Mouse (Mus musculus): ENCODE measurements at regions not wholly inside any gene's neighbourhood (a gene's known extent, or its start where the extent isn't known, plus 50 kb on each side); places are given as distances from the start of the nearest gene placed in this dataset.

DNA sequence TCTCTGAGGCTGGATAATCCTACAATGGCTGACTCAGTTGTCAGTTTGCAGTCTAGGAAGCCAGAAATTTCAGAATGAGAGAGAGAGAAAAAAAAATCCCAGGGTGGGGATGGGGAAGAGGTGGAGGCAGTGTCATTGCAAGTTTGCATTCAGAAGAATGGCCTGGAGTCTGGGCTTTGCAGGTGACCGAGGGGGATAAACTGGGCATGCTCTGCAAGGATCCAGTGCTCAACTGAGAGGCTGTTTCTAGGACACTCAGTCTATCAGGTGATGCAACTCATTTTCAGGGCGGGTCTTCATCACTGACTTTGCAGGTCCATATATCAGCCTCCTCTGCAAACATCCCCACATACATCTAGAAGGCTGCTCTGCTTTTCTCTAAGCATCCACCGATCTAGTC, 256.7 kb downstream of the Dact1 start:
- DNase-seq: no peak
- intact Hi-C loops (cut with DNase I): no loop called here

DNA sequence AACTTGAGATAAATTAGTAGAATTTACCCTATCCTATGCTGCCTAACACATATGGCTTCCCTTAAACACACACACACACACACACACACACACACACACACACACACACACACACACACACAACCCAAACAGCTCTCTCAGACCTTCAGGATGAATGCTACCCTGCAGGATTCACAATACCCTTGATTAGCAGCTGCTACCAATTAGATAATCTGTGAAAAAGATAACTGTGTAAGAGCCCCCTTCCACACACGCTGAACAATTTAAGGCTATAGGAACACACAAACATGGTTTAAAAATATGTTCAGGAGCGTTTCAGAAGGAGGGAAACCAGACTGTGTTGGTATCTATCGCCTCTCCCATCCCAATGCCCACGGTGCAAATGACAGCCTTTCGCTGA, 258.6 kb downstream of the Dact1 start:
- no peak for DNase-seq
- intact Hi-C loops (cut with DNase I): no loop called here

DNA sequence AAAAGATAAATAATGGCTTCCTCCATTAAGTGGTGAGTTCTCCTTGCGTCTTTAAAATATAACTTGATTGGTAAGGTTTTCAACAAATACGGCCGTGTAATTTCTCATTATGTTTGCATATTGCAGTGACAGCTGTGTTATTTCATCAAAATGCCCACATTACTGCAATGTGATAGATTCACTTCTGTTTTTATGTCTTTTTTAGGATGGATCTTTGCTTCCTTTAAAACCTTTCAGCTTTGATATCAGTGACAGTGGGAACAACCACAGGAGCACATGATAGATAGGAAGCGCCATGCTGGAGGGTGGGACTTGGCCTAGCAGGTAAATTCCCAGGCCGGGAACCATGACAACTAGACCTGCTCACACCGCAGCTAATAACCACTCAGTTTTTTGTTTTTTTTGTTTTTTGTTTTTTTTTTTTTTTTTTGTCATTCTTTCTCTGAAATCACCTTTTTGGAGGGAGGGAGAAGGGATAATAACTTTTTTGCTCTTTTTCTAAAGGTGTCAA, 259.3 kb downstream of the Dact1 start:
- no peak for DNase-seq
- intact Hi-C loops (cut with DNase I): no loop called here

DNA sequence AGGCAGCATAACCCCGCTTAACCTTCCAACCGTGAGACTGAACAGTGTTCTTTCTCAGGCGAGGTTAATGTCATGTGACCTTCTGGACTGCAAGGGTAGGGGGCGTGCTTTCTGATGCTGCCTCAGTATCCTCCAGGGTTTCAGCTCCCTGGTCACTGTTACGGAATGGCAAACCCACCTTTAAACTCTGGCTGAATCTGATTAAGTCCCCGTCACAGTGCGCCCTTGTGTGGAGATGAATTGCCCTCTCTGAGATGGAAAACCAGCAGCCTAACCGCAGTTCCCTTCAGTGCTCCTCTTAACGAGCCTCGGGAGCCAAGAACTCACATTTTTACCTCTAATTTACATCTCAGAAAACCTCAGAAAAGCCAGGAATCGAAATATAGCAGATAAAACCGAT, 260.0 kb downstream of the Dact1 start:
- intact Hi-C loops (cut with DNase I): loop anchor here (10.0 kb wide), 1 partner anchor 255 kb away; no protein-coding TSS in a partner anchor

DNA sequence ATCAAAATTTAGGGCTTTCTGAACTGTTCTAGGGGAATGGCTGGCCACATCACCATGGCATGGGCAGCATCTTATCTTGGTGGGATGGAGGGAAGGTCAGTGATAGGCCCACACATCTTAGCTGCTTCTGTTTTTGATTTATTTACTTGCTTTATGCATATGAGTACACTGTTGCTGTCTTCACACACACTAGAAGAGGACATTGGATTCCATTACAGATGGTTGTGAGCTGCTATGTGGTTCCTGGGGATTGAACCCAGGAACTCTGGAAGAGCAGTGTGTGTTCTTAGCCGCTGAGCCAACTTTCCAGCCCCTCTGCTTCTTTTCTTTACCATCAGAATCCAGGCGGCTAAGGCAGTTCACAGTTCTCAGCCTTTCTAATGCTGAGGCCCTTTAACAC, 260.4 kb downstream of the Dact1 start:
- no peak for DNase-seq
- intact Hi-C loops (cut with DNase I): loop anchor here (10.0 kb wide), 1 partner anchor 255 kb away; no protein-coding TSS in a partner anchor

More for the DNA sequence above, 260.0 kb downstream of the Dact1 start:
- no peak for DNase-seq

DNA sequence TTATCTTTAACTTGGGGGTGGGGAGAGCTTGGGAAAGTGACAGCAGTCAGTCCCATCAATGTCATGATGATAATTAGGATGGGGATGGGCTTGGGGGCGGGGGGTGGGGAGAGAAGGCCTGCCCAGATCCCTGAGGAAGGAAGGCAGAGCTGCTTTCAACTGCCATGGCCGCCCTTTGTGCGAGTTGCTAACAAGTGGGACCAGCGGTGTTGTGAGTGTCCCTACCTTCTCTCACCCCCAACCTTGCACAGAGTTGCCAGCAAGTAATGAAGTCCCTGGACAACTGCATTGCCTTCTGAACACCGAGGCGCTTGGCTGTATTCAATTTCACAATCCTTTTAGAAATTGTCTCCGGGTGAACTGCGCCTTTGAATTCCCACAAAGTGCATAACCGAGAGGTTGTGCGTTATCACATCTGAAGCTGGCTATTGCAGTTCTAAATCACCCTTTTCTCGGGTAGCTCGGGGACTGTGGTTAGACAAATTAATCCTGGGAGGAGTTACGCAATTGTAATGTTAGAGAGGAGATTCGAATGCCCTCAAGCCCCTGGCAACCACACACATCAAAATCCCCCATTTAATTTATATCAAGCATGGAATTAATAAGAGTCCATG, 257.9 kb upstream of the Daam1 start:
- intact Hi-C loops (cut with DNase I): loop anchor here (10.0 kb wide), 1 partner anchor 258 kb away; no protein-coding TSS in a partner anchor
- no peak for DNase-seq

DNA sequence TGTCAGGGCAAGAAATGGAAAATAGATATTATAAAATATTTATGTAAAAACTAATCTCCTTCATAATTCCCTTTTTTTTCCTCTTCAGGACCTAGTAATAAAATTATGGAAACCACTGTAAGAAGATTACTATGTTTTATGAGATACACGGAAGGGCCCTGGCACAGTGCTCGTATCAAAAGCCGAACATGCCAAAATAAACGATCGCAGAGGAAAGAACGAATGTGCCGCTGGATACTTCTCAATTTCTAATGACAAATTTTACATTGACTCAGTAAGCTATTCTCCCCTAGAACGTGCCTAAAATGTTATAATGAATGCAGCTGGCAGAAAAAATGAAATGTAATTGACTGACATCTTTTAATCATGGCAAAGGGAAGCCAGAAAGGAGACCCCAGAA, 257.4 kb upstream of the Daam1 start:
- no peak for DNase-seq
- intact Hi-C loops (cut with DNase I): loop anchor here (10.0 kb wide), 1 partner anchor 259 kb away; no protein-coding TSS in a partner anchor

DNA sequence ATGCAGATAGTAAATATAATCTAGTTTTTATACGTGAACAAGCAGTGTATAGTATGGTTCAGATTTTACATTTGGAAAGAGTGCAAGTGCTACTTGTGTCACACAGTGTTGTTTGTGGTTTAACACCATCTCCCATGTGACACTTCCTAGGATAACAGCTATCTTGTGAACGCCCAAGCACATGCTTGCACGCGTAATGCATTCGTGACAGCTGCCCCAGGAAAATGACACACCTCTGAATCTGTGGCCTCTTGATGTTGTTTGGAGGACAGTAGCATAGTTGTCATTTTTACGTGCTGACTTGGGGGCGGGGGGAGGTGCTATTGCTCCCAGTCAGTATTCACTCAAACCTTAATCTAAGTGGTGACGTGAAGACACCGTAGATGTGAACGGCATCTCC, 256.2 kb upstream of the Daam1 start:
- DNase-seq: no peak
- intact Hi-C loops (cut with DNase I): loop anchor here (10.0 kb wide), 1 partner anchor 260 kb away; no protein-coding TSS in a partner anchor

DNA sequence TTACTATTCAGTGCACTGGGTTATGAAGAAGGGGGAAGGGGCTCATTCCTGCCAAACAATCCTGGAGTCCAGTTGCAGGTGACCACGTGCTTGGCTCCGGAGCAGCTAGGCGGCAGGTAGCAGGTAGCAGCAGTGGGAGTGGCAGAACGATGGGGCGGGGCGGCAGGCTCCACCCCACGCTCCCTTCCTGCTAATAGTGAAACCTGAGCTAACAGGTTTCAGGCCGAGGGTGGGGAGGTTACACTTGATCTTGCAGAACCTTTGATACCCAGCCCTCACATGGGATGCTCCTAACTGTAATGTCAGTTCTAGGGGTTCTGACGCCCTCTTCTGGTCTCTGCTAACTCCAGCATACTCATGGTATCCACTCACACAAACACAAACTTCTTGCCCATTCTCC, 253.5 kb upstream of the Daam1 start:
- intact Hi-C loops (cut with DNase I): loop anchor here (10.0 kb wide), 1 partner anchor 263 kb away; no protein-coding TSS in a partner anchor
- peak in 1 of 2 experiments; percentile 10 for DNase-seq

DNA sequence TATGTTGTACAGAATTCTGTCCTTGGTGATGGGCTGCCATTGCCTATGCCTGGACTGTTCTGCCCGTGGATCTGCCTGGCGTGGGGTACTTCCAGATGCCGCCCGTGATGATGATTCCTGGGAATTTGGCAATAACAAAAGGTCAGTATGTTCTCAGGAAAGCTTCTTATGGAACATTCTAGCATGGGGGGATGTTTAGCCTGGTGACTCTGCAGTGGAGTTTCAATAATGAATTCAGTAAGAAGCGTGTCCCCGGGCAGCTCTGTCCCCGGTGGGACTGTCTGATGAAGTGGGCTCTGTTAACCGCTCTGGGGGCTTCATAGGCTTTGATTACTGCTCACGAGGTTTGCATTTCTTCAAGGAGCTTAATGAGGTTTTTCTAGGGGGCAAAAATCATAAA, 252.9 kb upstream of the Daam1 start:
- intact Hi-C loops (cut with DNase I): loop anchor here (10.0 kb wide), 1 partner anchor 263 kb away; no protein-coding TSS in a partner anchor

DNA sequence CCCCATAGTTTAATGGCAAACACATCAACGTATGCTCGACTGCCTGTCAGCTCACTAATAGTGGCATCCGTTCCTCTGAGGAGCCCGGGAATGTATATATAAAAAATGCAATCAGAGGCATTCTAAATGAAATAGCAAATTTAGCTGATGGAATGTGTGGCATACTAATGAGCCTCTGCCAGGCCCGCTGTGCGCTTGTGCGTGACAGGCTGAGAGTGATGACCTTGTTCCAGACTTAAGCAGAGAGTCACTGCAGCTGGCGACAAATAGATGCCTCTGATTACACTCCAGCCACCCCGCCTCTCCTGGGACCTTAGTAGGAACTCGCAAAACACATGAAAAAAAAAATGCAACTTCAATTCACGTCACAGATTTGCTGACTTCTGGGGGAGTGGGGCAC, 252.0 kb upstream of the Daam1 start:
- intact Hi-C loops (cut with DNase I): loop anchor here (10.0 kb wide), 1 partner anchor 264 kb away; no protein-coding TSS in a partner anchor
- DNase-seq: no peak

More for the DNA sequence above, 252.9 kb upstream of the Daam1 start:
- DNase-seq: no peak

DNA sequence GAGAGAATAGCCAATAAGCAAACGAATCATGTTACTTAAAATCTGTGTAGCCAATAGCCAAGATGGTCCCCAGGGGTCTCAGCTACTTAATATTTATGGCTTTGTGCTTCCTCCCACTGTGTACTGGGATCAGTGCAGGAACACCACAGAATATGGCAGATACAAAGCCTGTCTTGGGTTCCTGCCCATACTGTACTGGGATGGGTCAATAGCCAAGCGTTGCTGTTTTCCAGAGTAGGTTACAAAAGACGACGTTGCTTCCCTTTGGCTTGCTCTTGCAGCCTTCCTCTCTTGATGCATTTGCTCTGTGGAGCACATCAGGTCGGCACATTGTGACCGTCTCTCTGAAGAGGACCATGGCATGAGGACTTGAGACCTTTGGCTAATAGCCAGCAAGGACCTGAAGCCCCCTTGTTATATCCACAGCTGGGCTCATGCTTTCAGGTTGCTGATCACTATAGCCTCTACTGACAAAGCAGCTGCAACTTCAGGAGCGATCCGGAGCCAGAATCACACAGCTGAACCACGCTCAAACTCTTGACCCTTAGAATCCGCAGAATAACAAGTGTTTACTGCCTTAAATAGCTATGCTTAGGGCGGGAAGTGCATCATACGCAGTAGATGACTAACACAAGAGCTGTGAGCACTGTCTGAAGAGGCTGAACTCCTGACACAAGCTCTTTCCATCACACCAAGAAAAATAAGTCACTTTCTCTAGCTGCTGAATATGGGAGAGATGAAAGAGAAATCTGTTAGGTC, 250.2 kb upstream of the Daam1 start:
- peak in 1 of 2 experiments; percentile 21 for DNase-seq
- intact Hi-C loops (cut with DNase I): no loop called here

DNA sequence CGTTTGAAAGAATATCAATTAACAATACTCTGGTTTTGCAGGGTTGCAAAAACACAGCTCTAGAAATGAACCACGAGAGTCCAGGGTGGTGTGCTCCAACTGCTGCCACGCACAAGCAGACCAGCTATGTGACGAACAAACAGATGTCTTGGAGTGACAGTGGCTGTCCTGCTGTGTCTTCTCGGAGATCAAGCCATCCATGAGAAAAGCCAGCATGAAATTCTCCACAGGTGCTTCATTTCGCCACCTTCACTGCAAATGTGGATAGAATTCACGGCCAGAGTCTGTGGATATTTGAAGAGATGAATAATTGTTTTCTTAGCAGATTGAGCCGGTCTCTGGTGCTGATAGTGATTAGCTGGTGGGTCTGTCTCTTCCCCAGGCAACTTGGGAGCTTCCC, 246.3 kb upstream of the Daam1 start:
- no peak for DNase-seq
- intact Hi-C loops (cut with DNase I): no loop called here

DNA sequence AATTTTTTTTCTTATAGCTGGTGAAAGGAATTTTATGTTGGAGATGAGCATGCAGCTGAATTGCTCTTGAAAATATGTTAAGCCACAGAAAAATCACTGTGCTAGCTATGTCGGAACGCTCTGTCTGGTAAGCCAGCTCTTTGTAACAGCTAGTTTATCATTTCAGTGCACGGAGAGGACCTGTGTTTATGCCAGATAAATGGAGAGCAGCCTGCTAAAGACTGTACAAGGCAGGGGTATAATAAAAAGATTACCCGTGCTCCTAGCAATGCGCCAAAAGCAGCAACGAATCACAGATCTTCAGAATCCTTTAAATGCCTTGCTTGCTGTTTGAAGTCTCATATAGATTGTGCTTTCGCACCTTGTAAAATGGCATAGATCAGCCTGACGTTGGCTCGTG, 232.2 kb upstream of the Daam1 start:
- intact Hi-C loops (cut with DNase I): no loop called here
- DNase-seq: no peak

DNA sequence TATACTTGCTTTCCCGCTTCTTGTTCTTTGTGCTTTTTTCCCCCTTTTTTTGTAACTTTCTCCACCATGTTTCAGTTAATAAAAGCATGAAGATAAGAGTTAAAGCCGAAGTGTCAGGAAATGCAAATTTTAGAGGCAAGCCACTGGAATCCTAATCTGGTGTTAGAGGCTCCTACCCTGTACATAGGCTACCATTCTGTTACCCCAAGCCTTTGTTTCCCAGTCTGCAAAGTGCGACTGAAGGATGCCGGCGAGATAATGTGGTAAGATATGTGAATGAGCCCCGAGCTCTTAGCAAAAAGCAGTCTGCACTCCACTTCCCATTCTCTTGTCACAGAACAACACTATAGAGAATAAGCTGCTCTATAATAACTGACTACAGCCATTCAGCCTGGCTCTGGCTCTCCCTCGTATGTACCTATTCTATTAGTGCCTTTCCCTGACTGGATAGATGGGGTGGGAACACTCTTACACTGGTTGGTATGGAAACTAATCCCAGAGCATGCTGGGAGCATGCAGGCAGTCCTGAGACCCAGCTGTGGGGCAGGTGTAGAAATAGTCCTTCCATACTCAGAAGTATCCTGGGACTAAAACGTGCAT, 229.7 kb upstream of the Daam1 start:
- no peak for DNase-seq
- intact Hi-C loops (cut with DNase I): no loop called here

DNA sequence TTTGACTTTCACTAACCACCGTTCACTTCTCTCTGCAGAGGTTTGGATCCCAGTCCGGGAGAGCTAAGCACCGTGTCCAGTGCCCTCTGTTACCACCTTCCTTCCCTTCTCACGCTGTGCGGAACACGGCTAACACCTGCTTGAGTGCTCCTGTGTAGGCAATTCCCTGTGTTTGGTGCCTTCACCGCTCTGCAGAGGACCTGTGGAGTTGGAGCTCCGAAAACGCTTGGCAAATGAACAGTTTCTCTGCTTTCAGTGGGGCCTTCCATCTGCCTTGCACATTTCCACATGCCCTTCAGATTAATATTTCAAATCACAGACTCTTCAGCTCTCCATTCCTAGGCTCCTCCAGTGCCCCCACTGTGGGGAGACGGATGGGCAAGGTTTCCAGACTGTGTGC, 227.7 kb upstream of the Daam1 start:
- intact Hi-C loops (cut with DNase I): no loop called here
- no peak for DNase-seq

DNA sequence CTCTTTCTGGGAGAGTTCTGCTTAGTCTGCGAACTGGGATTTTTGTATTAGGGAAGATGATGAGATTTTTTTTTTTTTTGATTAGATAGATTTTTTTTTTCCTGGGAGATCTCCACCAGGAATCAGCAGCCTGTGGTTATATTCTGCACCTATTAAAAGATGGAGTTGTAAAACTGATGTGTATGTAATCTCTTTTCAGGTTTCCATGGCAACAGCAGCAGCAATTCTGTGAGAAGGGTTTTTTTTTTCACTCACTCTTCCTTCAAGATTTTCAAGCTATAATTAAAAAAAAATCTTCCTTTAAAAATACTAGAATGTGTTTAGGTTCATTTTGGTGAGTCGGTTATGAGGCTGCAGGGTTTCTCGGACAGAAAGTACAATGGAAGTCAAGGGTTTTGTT, 224.5 kb upstream of the Daam1 start:
- no peak for DNase-seq
- intact Hi-C loops (cut with DNase I): no loop called here

DNA sequence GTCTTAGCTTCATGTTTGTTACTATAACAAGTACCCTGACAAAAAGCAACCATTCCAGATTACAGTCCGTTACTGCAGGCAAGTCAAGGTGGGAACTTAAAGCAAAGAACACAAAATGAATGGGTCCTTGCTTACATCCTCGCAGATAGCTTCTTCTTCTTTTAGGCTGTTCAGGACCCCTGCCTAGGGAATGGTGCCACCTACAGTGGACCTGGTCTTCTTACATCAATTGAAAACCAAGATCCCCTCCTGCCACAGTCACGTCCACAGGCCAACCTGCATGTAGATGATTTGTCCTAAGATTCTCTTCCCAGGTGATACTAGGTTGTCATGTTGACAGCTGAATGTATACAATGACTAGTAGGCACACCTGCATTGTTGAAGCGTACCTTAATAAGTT, 222.9 kb upstream of the Daam1 start:
- intact Hi-C loops (cut with DNase I): no loop called here
- no peak for DNase-seq

DNA sequence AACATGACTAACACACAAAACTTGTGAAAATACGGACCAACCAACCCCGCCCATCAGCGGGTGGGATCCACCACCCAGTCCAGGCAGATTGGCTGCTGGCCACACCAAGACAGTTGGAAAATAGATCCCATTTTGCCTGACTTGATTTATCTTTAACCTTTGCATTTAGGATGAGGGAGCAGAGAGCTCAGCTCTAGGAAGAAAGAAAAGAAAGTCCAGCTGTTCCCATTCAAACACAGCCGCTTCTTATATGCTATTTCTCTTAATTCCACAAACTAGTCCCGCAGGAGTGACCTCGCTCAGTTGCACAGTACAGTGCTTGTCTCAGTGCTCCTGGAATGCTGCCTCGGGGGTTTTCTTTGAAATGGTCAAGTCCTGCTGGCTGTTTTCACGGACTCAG, 217.6 kb upstream of the Daam1 start:
- intact Hi-C loops (cut with DNase I): no loop called here
- peak in 1 of 2 experiments; percentile 39 for DNase-seq

DNA sequence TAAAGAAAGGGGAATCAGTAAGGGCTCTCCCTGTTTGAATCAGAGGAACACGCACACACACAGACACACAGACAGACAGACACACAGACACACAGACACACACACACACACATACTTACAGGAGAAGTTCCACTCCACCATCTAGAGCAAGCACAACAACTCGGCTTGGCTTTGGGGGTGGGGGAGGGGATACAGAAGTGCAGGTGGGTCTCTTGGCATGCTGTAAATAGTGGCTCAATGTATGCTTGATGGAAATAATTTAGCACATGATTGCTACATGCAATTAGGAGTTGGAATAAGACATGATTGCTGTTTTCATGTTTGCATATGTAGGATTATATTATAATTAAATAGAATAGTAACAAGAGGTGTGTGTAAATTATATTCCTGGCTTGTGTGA, 215.9 kb upstream of the Daam1 start:
- intact Hi-C loops (cut with DNase I): no loop called here
- no peak for DNase-seq

DNA sequence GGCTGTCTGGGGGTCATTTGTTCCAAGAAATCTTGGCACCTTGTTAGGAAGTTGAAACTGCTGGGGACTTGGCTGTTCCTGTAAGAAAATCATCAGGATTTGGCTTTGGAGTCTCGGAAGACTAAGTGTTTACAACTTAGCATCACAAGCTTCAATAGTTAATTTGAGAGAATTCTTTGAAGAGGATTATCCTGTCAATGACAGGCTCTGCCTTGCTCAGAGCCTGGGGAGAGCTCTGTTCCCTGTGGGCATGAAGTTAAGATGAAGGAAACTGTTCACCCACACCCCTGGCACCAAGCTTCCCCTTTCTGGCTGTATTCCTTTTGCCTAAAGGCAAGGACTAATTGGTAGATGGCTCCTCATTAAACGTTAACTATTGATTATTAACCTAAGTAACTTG, 215.5 kb upstream of the Daam1 start:
- no peak for DNase-seq
- intact Hi-C loops (cut with DNase I): no loop called here

Data from heart, postnatal 14 days (tissue).